Mouse (Mus musculus): ENCODE measurements around the gene Serinc2.

The Serinc2 gene

DNA sequence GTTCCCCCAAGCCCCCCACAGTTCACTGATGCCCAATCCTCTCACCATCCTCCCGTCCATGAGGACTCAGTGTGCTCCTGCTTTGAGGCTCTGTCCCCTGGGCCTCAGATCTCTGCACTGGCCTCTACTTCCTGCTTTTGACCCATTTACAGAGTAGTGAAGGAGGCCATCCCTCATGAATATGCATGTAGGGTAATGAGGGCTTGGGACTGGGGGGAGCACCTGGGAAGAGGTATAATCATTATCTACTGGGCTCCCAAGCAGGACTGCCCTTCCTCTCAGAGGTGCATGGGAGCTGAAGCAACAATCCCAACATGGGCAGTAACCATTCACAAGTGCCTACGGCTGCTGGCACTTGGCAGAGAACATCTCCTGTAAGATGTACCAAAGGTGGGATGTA lies at the start of gene Serinc2:
Gene Serinc2, minus strand, starts transcription at position 101 of the 400 bp plus-strand sequence.
- DNase-seq (ENCODE audit: low spot score in 2 of 2): no peak

DNA sequence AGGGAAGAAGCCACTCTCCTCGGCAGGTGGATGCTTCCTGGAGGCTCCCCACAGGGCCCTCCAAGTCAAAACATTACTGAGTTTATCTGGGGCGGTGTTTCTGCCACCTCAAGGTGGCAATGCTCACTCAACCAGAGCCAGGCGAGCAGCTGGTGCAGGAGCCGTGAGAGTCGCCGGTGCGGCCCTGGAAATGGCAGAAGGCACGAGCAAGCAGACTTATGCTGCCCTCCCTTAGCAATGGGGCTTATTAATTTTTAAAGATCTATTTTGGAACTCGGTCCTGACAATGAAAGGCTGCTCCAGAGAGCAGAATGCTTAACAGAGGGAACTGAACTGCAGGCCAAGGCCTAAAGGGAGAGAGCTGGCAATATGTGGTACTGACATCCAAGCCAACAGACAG lies 48.4 kb upstream of the Serinc2 start:
- DNase-seq (ENCODE audit: low spot score in 2 of 2): no peak

DNA sequence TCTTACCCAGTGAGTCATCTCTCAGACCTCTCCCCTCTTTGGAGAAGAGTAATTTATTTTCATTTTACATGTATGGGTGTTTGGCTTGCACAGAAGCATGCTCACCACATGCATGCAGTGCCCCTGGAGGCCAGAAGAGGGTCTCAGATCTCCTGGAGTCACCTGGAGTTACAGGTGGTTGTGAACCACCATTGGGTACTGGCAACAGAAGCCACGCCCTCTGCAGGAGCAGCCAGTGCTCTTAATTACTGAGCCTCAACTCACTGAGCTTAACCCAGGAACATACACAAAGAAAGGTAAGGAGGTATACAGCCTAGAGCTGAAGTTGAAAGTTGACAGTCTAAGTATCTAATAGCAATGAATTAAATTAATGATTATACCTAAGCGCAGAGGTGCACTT lies 46.4 kb upstream of the Serinc2 start:
- no peak for DNase-seq (ENCODE audit: low spot score in 2 of 2)

DNA sequence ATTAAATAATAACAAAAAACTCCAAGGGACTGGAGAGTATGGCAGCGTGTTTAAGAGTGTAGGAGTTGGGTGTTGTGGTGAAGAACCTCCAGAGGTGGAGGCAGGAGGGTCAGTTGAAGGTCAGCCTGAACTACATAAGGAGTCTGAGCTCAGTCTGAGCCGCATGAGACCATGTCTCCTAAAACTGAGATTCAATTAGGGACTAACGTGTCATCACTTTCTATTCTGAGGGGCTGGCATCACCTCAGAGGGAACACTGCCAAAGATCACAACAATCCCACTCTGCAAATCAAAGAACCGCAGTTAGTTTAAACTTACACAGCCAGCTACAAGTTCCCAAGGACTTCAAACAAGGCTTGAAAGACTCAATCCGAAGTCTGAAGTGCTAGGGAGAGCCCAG lies 44.6 kb upstream of the Serinc2 start:
- no peak for DNase-seq (ENCODE audit: low spot score in 2 of 2)

DNA sequence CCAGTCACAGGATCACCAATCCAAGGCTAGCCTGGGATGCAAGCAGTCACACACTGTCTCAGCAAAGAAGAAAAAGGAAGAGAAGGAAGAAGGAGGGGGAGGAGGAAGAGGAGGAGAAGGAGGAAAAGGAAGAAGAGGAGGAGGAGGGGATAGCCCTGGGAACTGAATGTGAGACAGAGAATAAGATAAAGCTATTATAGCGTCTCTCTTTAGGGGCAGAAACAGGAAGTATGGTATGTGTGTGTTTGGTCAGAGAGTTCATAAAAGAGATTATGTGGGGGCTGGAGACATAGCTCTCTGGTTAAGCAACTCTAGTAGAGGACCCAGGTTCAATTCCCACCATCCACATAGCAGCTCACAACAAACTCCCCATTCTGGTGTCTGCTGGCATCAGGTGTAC lies 44.2 kb upstream of the Serinc2 start:
- no peak for DNase-seq (ENCODE audit: low spot score in 2 of 2)

DNA sequence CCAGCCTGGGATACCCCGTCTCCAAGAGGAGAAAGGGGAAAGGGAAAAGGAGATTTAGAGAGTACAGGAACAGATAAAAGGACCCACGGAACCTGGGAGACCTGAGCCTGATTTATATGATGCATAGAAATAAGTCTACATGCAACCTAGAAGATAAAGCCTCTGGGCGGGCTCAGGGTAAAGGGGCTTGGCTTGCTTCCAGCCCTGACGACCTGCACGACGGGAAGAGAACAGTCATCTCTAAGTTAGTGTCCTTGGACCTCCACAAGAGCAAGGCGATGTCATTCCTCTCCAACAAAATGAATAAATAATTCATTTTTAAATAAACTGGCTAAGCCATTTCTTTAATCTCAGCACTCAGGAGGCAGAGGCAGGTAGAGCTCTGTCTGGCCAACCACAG lies 43.6 kb upstream of the Serinc2 start:
- DNase-seq (ENCODE audit: low spot score in 2 of 2): no peak

DNA sequence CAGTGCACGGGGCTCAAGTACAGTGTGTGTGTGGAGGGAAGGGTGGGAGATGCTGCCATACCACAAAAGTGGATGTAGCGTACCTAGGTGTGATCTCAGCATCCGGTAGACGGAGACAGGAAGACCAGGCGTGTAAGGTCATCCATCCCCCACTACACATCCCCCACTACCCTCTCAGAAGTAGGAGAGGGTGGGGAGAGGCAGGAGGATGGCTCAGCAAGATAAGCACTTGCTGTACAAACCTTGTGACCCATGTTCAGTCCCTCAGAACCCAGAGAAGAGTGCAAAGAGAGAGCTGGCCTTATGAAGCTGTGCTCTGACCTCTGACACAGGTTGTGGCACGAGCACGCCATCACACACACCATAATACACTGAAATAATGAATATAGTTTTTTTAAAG lies 42.6 kb upstream of the Serinc2 start:
- no peak for DNase-seq (ENCODE audit: low spot score in 2 of 2)

DNA sequence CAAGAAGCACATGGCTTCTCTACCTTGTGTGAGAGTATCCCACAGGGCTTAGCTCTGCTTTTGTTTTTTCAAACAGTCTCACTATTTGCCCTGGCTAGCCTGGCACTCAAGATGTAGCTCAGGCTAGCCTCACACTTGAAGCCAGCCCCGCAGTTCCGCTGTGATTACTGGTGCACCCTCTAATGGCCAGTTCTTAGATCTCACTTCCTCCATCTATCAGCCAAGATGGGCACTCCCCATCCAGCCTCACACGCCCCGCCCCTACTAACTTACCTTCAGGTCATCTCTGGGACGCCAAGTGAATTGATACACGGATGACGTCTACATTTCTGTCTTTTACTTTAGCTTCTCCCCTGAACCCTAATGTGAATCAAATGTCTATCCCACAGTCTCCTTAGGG lies 40.6 kb upstream of the Serinc2 start:
- DNase-seq (ENCODE audit: low spot score in 2 of 2): no peak

DNA sequence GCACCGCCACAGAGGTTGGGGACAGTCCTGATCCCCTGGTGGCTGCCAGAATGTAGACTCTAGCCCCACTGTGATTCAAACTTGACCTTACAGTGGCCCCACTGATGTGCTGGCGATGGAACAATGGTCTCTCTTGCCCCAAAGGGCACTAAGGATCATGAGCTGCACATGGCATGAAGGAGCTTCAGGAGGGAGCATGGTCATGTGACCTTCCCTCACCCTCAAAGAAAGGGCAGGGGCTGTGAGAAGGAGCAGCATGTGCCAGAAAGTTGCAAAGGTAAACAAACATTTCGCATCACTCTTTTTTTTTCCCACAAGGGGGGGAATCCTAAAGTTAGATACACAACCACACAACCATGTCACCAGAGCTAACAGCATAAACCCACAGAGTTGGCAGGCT lies 39.1 kb upstream of the Serinc2 start:
- no peak for DNase-seq (ENCODE audit: low spot score in 2 of 2)

DNA sequence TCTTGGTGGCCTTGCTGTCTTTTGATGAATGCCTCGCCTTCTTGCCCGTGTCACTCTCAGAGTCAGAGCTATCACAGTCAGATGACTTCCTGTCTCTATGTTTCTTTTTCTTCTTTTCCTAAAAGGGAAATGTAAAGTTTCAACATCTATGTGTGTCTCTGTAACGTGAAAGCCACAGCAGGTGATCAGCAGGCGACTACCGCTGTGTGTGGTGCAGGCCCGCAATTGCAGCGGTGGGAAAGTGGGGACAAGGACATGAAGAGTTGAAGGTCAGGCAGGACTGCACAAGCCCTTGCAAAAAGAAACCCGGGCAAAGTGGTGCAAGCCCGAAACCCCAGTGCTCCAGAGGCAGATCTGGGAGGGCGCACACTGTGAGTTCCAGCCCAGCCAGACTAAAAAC lies 37.7 kb upstream of the Serinc2 start:
- DNase-seq (ENCODE audit: low spot score in 2 of 2): no peak

DNA sequence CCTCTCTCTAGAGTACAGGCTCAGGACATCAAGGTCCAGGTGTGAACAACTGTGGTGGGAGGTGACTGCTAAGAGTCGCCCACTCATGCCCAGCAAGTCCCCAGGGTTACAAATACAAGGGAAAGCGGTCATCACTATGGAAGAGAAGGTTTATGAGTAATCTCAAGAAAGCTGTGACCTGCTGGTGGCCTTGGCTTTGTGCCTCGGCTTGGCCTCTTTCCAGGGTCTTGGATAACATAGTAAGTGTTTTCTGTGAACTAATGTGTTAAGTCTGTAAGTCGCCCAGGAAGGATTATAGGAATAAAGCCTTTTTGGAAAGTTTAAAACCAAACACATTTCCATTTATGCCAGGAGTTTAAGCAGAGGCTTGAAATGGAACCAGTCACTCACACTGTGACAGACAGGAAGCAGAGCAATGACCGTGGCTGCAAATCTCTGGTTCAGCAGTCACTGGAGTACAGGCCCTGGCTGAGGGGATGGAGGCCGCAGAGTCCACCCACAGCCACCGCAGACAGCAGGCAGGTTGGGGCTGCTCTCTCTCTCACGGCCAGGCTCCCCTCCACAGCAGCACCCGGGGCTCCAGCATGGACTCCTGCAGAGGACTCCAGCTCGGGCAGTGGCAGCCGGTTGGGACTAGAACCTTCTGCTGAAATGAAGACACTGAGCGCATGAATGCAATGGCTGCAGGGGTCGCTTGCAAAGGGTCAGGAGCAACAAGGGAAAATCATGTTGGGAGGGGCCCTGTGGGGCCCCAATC lies 36.9 kb upstream of the Serinc2 start:
- DNase-seq (ENCODE audit: low spot score in 2 of 2): no peak

DNA sequence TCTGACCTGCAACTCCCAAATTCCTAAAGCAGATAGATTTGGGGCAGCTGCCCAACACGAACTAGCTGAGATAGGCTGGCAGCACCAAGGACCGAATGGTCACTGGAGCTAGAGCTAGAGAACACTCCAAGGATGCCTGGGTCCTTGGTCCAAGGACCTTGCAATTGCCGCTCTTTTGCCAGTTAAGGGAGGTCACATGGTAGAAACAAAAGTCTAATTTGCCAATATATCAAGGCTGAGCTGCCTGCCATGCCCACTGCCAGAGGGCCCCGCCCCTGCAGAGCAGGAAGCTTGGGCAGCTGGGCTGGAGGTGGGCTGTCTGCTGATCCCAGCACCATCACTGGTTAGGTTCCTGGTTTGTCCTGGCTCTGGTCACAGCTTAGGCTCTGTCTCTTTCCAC lies 34.5 kb upstream of the Serinc2 start:
- DNase-seq (ENCODE audit: low spot score in 2 of 2): no peak

DNA sequence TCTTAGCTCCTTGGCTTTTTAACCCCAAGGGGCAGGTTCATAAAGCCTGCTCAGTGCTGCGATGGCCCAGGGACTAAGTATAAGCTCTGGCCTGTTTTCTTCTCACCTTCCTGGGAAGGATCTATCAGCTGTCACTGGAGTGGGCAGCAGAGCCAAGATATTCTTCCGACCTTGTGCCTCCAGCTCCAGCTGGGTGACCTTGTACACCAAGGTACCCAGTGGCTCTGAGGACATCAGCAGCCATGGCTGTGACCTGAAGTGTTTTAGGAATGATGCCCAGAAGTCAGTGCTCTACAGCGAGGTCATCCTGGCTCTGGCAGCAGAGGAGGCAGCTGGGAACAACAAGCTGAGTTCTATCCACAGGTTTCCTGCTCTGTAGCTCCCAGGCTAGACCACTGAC lies 33.5 kb upstream of the Serinc2 start:
- no peak for DNase-seq (ENCODE audit: low spot score in 2 of 2)

DNA sequence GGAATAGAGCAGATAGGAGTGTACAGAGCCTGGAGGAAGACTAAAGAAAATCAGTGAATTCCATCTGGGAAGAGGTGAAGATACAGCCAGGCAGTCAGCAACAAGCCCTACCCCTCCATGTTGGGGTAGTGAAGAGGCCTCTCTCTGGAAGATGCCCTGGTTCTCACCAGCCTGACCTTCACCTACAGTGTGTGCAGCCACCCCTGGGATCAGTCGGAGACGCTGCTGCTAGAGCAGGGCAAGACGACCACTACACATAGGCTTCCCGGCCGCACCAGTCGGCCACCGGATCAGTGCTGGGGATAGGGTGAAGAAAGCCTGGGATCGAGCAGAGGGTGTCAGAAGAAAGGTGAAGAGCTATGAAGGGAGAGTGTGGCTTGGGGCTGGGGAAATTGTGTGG lies 30.2 kb upstream of the Serinc2 start:
- DNase-seq (ENCODE audit: low spot score in 2 of 2): peak in 1 of 2 experiments; percentile 26

DNA sequence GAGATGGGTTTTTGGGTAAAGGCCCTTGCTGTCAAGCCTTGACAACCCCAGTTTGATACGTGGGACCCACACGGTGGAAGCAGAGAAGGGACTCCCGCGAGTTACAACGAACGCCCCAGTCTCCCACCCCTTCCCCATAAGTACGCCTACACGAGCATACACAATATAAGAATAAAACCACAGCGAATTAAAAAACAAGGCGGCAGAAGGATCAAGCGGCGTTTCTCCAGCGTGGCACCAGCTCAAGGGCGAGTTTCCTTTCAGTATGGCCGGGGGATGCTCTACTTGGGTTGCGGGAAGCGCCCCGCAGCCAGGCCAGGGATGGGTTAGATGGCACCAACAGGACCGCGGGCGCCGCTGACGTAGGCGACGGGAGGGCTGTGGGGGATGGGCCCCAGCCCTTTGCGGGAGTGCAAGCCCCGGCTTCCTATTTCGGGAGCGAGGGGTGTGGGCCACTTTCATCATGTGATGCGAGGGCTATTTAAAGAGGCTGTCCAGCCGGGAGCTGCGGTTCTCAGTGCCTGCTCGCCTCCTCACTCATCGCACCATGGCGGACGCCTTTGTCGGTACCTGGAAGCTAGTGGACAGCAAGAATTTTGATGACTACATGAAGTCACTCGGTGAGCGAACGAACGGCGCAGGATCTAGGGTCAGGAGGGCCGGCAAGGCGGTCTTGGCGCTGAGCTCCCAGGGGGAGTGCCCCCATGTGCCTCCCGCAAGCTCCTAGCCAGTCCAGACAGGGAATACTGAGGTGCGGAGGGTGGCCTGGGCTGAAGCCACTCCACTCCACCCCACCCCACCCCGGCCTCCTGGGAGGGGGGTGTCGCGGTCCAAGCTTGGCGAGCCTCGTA lies 29.5 kb upstream of the Serinc2 start, which contains the start of the genes Fabp3 and Gm10570:
Gene Fabp3, plus strand, starts transcription at position 365 of the 851 bp plus-strand sequence.
Gene Gm10570, minus strand, starts transcription at position 444 of the 851 bp plus-strand sequence.
- DNase-seq (ENCODE audit: low spot score in 2 of 2): peak; percentile 76 to 82

DNA sequence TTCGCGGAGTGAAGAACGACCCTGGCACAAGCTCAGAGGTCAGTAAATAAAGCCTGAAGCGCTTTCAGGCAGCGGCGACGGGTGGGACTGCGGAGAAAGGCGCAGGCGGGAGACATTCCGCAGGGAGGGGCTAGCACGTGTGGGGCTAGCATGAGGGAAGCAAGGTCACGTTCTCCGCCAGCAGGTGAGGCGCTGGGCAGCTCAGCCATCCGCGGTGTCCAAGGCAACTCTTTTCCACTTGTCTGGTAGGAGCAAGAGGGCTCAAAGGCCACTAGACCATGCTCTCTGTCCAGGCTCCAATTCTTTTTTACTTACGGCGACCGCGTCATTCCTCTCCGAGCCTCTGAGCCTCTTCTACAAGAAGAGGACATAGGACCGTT lies 28.8 kb upstream of the Serinc2 start:
- peak; percentile 48 to 51 for DNase-seq (ENCODE audit: low spot score in 2 of 2)

DNA sequence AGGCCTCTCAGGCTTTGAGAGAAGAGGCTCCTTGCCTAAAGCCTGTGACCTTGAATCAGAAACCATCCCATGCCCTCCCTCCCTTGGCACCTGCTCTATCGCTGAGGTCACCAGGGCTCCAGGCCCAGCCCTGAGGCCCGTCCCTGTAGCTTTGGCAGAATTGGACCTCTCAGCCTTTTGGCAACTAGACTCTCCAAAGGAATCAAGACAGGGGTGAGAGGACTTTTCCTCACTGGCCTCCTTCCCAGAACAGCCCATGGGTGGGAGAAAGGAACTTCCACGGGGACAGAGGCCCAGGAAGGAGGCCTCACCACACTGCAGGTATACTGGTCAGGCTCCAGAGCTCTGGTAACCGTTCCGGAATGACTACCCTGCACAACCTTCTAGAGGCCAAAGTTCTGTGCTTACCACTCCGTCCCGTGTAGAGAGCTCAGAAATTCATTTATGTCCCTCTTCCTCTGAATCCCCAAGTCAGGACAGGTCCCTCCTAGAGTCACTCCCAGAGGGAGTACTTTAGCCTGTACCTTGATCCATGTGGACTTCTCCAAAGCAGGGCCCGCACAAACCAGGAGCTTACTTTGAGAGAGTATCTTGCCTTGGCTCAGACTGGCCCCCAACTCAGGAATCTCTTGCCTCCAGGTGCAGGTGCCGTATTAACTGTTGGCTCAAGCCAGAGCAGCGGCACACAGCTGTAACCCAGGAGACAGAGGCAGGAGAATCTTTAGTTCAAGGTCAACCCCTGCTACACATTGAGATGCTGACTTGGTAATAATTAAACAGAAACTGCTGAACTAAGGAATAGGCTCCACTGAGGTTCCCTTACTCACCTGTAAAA lies 28.0 kb upstream of the Serinc2 start:
- DNase-seq (ENCODE audit: low spot score in 2 of 2): no peak

DNA sequence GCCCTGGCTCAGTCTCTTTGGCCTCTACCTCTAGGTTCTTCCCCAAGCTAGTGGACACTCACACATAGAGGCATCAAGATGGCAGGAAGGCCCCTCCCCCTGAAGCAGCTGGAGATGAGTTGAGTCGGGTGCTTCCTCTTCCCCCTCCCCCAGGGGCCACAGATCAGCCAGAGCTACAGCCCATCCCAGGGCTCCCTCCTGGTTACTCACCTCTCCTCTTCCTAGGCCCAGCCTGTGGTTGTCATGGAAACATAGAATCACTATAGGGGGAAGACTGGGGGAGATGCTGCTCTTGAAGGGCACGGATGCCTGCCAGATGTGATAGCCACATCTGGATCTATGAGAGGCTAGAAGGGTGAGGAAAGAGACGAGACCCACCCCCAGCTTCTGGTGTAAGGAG lies 25.7 kb upstream of the Serinc2 start:
- no peak for DNase-seq (ENCODE audit: low spot score in 2 of 2)

DNA sequence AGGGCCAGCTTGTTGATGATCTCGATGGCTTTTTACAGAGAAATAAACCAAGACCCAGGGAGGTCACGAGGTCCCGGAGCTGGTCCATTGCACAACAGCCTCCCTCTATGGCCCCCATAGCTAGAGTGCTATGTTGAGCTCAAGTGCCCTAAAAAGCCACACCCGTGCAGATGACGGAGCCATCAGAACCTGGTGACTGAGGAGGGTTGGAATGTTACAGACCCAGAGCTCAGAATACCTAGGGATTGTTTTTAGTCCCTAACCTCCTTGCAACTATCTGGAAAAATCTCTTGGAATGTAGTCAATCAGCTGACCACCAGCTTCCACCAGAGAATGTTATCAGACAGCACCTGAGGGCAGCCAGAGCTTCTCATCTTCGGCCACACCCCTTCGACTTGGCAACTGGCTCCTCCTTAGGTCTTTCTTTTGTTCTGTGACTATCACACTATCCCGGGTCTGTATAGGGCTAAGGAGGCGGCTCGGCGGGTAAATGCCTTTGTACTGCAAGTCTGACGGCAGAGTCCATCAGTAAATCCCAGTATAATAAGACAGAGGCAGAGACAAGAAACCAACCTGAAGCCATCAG lies 23.4 kb upstream of the Serinc2 start:
- DNase-seq (ENCODE audit: low spot score in 2 of 2): no peak

DNA sequence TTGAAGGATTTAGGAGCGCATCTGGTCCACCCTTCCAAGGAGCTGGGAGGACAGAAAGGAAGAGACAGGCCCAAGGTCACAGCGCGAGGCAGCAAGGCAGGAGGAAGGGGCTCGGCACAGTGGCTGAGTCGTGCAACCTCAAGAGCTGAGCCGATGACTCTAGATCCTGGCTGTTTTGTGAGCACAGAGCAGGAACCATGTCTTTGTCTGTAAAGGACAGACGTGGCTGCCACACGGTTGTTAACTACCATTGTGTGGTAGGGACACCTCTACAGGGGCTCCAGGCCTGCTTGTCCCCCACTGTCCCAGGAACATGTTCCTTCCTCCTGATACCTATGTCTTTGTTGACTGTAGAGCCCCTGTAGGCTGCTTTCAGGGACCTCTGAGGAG lies 20.6 kb upstream of the Serinc2 start:
- DNase-seq (ENCODE audit: low spot score in 2 of 2): no peak

DNA sequence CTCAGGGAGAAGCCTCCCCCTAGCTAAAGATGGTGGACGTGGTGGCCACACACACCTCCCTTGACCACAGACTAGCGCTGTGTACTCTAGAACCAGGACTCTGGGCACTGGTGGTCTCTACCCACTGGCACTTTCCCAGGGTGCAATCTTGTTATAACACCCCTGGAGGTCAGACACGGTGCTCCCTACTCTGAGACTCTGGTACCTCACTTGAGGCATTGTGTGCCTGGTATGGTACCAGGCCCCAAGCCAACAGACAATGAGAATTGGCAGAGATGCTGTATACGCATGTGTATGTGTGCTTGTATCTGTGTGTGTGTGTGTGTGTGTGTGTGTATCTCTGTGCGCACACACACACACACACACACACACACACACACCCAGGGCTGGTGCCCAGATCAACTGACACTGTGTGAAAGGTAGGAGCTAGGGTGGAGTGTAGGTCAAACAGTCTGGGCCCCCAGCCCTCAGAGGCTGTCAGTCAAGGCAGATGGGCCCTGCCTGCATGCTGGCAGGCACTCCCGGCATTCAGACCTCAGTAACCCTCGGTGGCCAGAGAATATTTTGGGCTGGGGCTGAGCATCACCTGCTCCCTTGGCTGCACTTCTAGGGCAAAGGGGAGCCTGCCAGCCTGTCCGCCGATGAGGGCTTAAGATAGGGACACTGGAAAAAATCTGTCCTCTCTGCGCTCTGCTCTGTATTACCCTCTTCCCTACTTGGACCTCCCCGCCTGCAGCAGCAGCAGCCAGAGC lies 20.0 kb upstream of the Serinc2 start:
- no peak for DNase-seq (ENCODE audit: low spot score in 2 of 2)

Data from frontal cortex, postnatal 36 days (tissue).